Mouse (Mus musculus) kidney, embryonic 16.5 days (tissue): ENCODE results near the gene Lyrm7. TPM values are rescaled to one million over a fixed set of nuclear protein-coding genes. Genes with fewer than 3 reads are reported as not detected.
"Not testable (repeated sequence)": the region's sequence is repeated elsewhere in the genome, so short reads cannot be mapped to it uniquely, and the experiment has no call there.

Experiments used
- ATAC-seq: fragments of 200-750 bp; cut with Nextera tagmentation; 2 replicates; pipeline ENCODE4 v1.8.0; 2017; ENCODE audit warnings: moderate TSS enrichment; ENCODE audit not compliant: low FRiP score, low TSS enrichment
- H3K27ac ChIP-seq: fragments of 300-500 bp; sonication (generic); 2 replicates; pipeline ENCODE4 v1.5.1; 2014; ENCODE audit warnings: low read length
- H3K27me3 ChIP-seq: fragments of 300-500 bp; sonication (generic); 2 replicates; pipeline ENCODE4 v1.6.1; 2014; ENCODE audit warnings: low read length, control low read depth, mixed read lengths; ENCODE audit not compliant: insufficient read depth
- H3K36me3 ChIP-seq: fragments of 300-500 bp; sonication (generic); 2 replicates; pipeline ENCODE4 v1.6.1; 2014; ENCODE audit warnings: low read length, control low read depth, mixed read lengths; ENCODE audit not compliant: insufficient read depth
- H3K4me1 ChIP-seq: fragments of 300-500 bp; sonication (generic); 2 replicates; pipeline ENCODE4 v1.6.1; 2014; ENCODE audit warnings: low read length, control low read depth, mixed read lengths; ENCODE audit not compliant: insufficient read depth
- H3K4me2 ChIP-seq: fragments of 300-500 bp; sonication (generic); replicated peaks from 2 replicates; pipeline ENCODE4 v1.6.1; 2014; ENCODE audit warnings: low read depth, low read length
- H3K4me3 ChIP-seq: fragments of 300-500 bp; sonication (generic); 2 replicates; pipeline ENCODE4 v1.5.1; 2014; ENCODE audit warnings: mild to moderate bottlenecking, low read length
- H3K9ac ChIP-seq: fragments of 300-500 bp; sonication (generic); replicated peaks from 2 replicates; pipeline ENCODE4 v1.6.1; 2014; ENCODE audit warnings: low read length
- H3K9me3 ChIP-seq: fragments of 300-500 bp; sonication (generic); 2 replicates; pipeline ENCODE4 v1.6.1; 2016; ENCODE audit warnings: low read length, control low read depth
- WGBS: fragments of 180-500 bp; shearing (Covaris S2); extraction: QIAGEN DNeasy Blood & Tissue Kit; methylation state at CpG from one replicate; pipeline ENCODE4 v1.1.7; 2014; 5-methylcytosine and 5-hydroxymethylcytosine counted together
- polyA plus RNA-seq: library from polyadenylated mRNA; unstranded; fragments of >200 nt; fragmentation: Nextera tagmentation; extraction: Ambion mirVana; gene quantifications from 2 replicates; pipeline ENCODE4 v1.2.1, GENCODE M21; 2015

Lyrm7 gene
- polyA plus RNA-seq, 1 experiment from 2014 or later, result 9.2 TPM

DNA sequence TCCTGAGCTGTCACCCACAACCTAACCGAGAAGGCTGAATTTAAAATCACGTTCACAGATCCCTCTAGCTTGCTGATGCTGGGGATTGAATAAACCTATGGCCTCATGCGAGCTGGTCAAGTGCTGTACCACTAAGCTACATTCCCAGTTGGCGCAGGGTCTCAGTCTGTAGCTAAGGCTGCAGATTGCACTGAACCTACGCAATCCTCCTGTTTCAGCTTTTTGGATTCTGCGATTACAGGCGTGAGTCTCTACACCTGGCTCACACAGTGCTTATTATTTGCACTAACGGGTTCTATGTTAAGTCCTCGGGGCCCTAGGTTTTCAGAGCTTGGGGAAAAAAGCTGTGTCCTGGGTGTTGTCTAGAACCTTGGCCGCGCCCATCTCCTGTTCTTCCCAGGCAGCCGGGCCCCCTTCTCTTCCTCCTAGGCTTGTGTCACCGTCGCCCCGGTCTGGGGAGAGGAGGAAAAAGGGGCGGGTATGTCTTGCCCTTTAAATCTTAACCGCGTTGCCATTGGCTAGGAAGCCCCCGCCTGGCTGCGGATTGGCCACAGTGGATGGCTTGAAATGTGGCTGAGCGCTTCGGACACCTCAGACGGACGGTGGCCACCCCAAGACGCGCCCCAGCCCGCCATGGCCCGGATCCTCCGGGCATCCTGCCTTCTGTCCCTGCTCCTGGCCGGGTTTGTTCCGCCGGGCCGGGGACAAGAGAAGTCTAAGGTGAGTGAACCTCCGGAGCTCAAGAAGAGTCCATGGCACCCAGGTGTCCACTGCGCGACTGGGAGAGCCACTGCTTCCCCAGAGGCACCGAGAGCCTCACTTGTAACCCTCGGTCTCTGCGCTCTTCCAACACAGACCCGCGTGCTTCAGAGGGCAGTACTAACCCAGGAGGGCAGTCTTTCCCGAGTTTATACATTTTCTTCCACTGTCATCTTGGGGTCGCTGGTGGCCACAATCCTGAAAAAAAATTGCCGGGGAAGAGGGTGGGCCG, 41.9 kb upstream of the Lyrm7 start, which contains the start of gene Gpx3:
Gene Gpx3, plus strand, starts transcription at position 121 of the 991 bp plus-strand sequence.
- Histone ChIP-seq H3K36me3 (no peaks in the 10 kb centered on the region), H3K27ac (no peak within 1 kb of the TSS), H3K4me2 (peak within 1 kb of the TSS; percentile 95), H3K9me3 (no peaks in the 10 kb centered on the region), H3K9ac (peak within 1 kb of the TSS; percentile 69), H3K4me1 (peaks cover 19% of the 10 kb centered on the region), H3K4me3 (peak within 1 kb of the TSS; percentile 58), H3K27me3 (no peaks in the 10 kb centered on the region)
- WGBS, result 14% methylated on average over 44 of the region's 45 CpGs
- ATAC-seq, result peak; percentile 86

- Histone ChIP-seq H3K4me2 (no peak overlapping the region), H3K36me3 (no peaks in the 10 kb centered on the region), H3K9ac (no peak overlapping the region), H3K27me3 (no peaks in the 10 kb centered on the region), H3K9me3 (no peaks in the 10 kb centered on the region), H3K4me3 (no peak overlapping the region), H3K27ac (no peak overlapping the region), H3K4me1 (peaks cover 19% of the 10 kb centered on the region)
- ATAC-seq, result no peak
- WGBS, result 55% methylated on average over 4 of the region's 4 CpGs
Observed at GRCm38 (mm10) chr11:54899657-54900056, 38.9 kb upstream of the Lyrm7 start.

DNA sequence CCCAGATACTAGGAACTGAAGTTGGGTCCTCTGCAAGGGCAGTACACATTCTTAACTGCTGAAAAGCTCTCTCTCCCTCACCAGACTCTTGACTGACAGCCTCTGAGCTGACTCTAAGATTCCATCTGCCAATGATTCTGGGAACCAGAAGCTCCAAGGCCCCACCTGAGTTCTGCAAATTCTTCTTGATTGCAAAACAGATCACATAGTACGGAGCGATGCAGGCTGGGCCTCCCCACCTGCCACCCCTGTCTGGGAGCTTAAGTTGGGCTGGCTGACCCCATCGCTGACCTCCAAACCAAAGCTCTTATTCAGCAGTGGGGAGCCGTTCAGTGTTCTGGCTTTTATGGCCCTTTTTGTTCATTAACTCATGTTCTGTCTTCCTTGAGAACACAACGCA, 36.8 kb upstream of the Lyrm7 start:
- WGBS, result 59% methylated on average over 5 of the region's 5 CpGs
- ATAC-seq, result 0 out of 2 replicates have a peak, but pooled peaks have one; percentile 27
- H3K4me1 ChIP-seq, result 0 out of 2 replicates have a peak, but pooled peaks cover 3% of the 10 kb centered on the region

DNA sequence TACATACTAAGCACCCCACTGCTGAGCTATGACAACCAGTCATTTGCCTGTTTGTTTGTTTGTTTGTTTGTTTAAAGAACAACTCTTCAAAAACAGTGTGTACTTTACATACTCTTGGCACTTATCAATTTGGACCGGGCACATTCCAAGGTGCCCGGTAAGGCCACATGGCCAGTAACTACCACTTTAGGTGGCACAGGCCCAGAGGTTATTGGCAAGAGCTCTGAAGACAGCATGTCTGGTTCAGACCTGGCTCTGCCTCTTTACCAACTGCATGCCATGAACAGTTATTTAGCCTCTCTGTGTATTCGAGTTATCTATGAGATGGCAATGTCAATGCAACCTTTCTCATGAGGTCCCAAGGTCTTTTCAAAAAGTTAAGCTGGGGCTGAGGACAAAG, 35.9 kb upstream of the Lyrm7 start:
- not testable (repeated sequence) for H3K27ac ChIP-seq, H3K36me3 ChIP-seq, H3K4me1 ChIP-seq, H3K9ac ChIP-seq, H3K4me2 ChIP-seq, H3K9me3 ChIP-seq, H3K27me3 ChIP-seq, ATAC-seq, H3K4me3 ChIP-seq
- WGBS, result 93% methylated on average over 3 of the region's 3 CpGs

More for the DNA sequence above, 36.8 kb upstream of the Lyrm7 start:
- H3K36me3 ChIP-seq, result no peaks in the 10 kb centered on the region
- 0 out of 2 replicates have a peak overlapping the region, but pooled peaks have one; percentile 13 for H3K27ac ChIP-seq
- no peak overlapping the region for H3K9ac ChIP-seq
- no peak overlapping the region for H3K4me3 ChIP-seq
- H3K4me2 ChIP-seq, result no peak overlapping the region
- no peaks in the 10 kb centered on the region for H3K9me3 ChIP-seq
- H3K27me3 ChIP-seq, result no peaks in the 10 kb centered on the region

DNA sequence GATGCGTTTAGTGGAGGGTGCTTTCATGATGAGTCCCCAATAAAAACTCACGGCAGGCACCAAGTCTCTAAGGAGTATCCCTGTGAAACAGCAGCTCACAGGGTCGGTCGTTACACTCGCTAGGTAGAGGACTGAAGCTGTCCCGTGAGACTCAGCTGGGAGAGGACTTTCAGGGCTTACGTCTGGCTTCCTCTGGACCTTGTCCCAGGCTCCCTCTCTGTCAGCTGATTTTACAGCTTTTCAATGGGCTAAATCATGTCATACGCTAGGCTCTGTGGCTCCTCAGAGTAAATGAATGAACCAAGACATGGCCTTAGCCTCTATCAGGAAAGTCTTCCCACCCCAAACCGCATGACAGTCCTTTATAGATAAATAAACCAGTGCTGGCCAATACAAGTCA, 33.9 kb upstream of the Lyrm7 start:
- ATAC-seq, result no peak; the same call in 1 of the 2 replicates
- no peak overlapping the region for H3K9ac ChIP-seq

DNA sequence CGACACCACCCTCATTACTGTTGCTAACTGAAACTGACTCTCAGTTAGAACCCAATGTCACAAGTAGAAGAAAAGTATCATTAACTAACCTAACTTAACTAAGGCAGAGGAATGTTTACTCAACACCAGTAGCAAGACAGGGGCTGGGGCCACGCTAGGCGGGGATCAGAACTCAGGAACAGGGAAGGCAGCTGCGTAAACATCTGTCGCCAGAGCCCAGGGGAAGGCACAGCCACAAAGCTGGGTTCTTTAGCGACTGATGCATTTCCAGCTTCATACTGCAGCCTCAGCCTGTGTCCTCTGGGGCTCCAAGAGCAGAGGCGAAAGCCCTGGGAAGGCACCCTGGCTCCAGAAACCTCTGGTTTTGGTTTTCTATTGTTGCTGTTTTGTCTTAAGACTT, 31.4 kb upstream of the Lyrm7 start:
- no peaks in the 10 kb centered on the region for H3K4me1 ChIP-seq
- no peaks in the 10 kb centered on the region for H3K9me3 ChIP-seq
- no peaks in the 10 kb centered on the region for H3K27me3 ChIP-seq
- no peak overlapping the region for H3K4me2 ChIP-seq
- WGBS, result 49% methylated on average over 7 of the region's 7 CpGs
- no peak overlapping the region for H3K9ac ChIP-seq
- no peak overlapping the region for H3K27ac ChIP-seq
- ATAC-seq, result no peak
- no peak overlapping the region for H3K4me3 ChIP-seq
- H3K36me3 ChIP-seq, result no peaks in the 10 kb centered on the region

More for the DNA sequence above, 33.9 kb upstream of the Lyrm7 start:
- 43% methylated on average over 9 of the region's 9 CpGs for WGBS
- no peak overlapping the region for H3K4me2 ChIP-seq
- no peaks in the 10 kb centered on the region for H3K4me1 ChIP-seq
- H3K36me3 ChIP-seq, result no peaks in the 10 kb centered on the region
- no peaks in the 10 kb centered on the region for H3K9me3 ChIP-seq
- H3K4me3 ChIP-seq, result no peak overlapping the region
- H3K27ac ChIP-seq, result no peak overlapping the region
- no peaks in the 10 kb centered on the region for H3K27me3 ChIP-seq

DNA sequence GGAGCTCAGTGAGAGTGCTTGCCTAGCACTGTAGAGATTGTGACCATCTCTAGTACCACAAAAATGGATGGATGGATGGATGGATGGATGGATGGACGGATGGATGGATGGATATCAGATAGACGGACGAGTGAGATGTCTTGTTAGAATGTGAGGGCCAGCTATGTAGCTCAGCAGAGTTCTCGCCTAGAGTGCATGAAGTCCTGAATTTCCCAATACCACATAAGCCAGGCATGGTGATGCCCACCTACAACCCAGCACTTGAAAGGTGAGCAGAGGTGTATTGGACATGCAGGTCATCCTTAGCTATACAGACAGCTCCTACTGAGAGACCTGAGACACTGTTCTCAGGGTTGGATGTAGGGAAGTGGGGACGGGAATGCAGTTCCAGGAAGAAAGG, 30.6 kb upstream of the Lyrm7 start:
- Histone ChIP-seq H3K4me2 (no peak overlapping the region), H3K36me3 (no peaks in the 10 kb centered on the region), H3K27ac (no peak overlapping the region), H3K4me3 (no peak overlapping the region), H3K9me3 (no peaks in the 10 kb centered on the region), H3K27me3 (no peaks in the 10 kb centered on the region), H3K4me1 (no peaks in the 10 kb centered on the region), H3K9ac (no peak overlapping the region)
- WGBS, result 86% methylated on average over 5 of the region's 5 CpGs
- no peak for ATAC-seq

- 67% methylated on average over 6 of the region's 6 CpGs for WGBS
- Histone ChIP-seq H3K27ac (no peak overlapping the region), H3K4me1 (peaks cover 16% of the 10 kb centered on the region), H3K4me3 (no peak overlapping the region), H3K4me2 (no peak overlapping the region), H3K9ac (no peak overlapping the region), H3K27me3 (no peaks in the 10 kb centered on the region), H3K9me3 (no peaks in the 10 kb centered on the region), H3K36me3 (no peaks in the 10 kb centered on the region)
- ATAC-seq, result no peak
Observed at GRCm38 (mm10) chr11:54887927-54888326, 27.2 kb upstream of the Lyrm7 start.

- Histone ChIP-seq H3K4me1 (peaks cover 35% of the 10 kb centered on the region), H3K9me3 (no peaks in the 10 kb centered on the region), H3K27ac (peak overlapping the region; percentile 77), H3K9ac (no peak overlapping the region), H3K4me2 (no peak overlapping the region), H3K4me3 (no peak overlapping the region), H3K27me3 (no peaks in the 10 kb centered on the region), H3K36me3 (no peaks in the 10 kb centered on the region)
- WGBS, result 75% methylated on average over 2 of the region's 2 CpGs
- ATAC-seq, result no peak
Observed at GRCm38 (mm10) chr11:54885406-54885805, 24.7 kb upstream of the Lyrm7 start.

GRCm38 (mm10) chr11:54884937-54885336, 24.2 kb upstream of the Lyrm7 start:
- WGBS, result 5% methylated on average over 5 of the region's 5 CpGs
- Histone ChIP-seq H3K27ac (peak overlapping the region; percentile 77), H3K9me3 (no peaks in the 10 kb centered on the region), H3K4me2 (no peak overlapping the region; the same call in 1 of the 2 replicates), H3K4me3 (no peak overlapping the region), H3K27me3 (no peaks in the 10 kb centered on the region), H3K36me3 (no peaks in the 10 kb centered on the region), H3K9ac (0 out of 2 replicates have a peak overlapping the region, but pooled peaks have one; percentile 17), H3K4me1 (peaks cover 35% of the 10 kb centered on the region)
- peak; percentile 90 for ATAC-seq
